Mouse (Mus musculus) embryonic stem cell, embryonic (primary cell): ENCODE measurements around the gene Map2k1.

Source experiments
- CTCF ChIA-PET, 4 experiments: fragments of 300-600 bp in 2 of 4; fragments of 350-600 bp in 2 of 4; sonication (Branson Sonifier 250); formaldehyde crosslinking; loops; one replicate each; lab custom pipeline; 2022; ENCODE audit warnings: inconsistent platforms in 2 of 4; lab: Charles Lee
- POLR2A ChIA-PET, 4 experiments: fragments of 300-600 bp in 2 of 4; fragments of 350-600 bp in 2 of 4; sonication (Branson Sonifier 250); formaldehyde crosslinking; loops; one replicate each; lab custom pipeline; 2022; ENCODE audit warnings: antibody characterized with exemption in 4 of 4, inconsistent platforms in 1 of 4; lab: Charles Lee

Map2k1 gene

DNA sequence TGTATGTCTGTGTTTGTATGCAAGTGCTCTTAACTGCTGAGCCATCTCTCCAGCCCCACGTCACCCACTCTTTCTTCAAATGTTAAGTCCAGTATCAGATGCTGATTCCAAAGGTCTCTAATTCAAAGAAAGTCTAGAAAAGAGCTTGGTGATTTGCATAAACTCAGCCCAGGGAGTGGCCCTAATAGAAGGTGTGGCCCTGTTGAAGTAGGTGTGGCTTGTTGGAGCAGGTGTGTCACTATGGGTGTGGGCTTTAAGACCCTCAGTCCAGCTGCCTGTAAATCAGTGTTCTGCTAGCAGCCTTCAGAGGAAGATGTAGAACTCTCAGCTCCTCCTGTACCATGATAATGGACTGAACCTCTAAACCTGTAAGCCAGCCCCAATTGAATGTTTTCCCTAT is 13.8 kb upstream of the Map2k1 start:
- ChIA-PET CTCF (interaction anchor here (0.5 to 3.7 kb wide), 21 partner anchors 8 to 1332 kb away, joined by 3 to 22 read pairs (median 4); partner anchors contain the start of genes Map2k1 (in 2 of the 4), Snapc5 (in 2 of the 4) and Tipin (in 1 of the 4)), POLR2A (interaction anchor here (0.5 to 7.8 kb wide), 127 partner anchors 8 to 1340 kb away, joined by 3 to 236 read pairs (median 5); partner anchors contain the start of genes Tipin (in 4 of the 4), Map2k1 (in 3 of the 4), Rpl4 (in 3 of the 4) and Snapc5 (in 3 of the 4))

DNA sequence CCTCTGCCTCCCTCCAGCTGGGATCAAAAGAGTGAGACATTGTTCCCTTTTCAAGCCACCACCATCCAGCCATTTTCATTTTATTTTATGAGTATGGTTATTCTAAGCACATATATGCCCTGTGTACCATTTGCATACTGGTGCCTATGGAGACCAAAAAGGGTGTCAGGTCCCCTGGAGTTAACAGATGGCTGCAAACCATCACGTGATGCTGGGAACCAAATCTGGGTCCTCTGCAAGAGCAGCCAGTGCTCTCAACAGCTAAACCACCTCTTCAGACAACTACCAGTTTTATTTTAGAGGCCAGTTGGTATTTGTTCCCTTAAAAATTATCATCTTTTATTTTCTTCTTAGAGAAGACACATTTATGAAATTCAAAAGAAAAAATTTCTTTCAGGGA is 11.4 kb upstream of the Map2k1 start:
- ChIA-PET CTCF (interaction anchor here in 3 of 4 experiments (0.5 to 1.7 kb wide), 4 partner anchors 10 to 858 kb away, joined by 3 to 10 read pairs (median 6); no protein-coding TSS in a partner anchor), POLR2A (interaction anchor here in 2 of 4 experiments (0.6 to 3.5 kb wide), 9 partner anchors 10 to 101 kb away, joined by 3 to 18 read pairs (median 4); partner anchors contain the start of genes Tipin (in 2 of the 2) and Map2k1 (in 1 of the 2))

DNA sequence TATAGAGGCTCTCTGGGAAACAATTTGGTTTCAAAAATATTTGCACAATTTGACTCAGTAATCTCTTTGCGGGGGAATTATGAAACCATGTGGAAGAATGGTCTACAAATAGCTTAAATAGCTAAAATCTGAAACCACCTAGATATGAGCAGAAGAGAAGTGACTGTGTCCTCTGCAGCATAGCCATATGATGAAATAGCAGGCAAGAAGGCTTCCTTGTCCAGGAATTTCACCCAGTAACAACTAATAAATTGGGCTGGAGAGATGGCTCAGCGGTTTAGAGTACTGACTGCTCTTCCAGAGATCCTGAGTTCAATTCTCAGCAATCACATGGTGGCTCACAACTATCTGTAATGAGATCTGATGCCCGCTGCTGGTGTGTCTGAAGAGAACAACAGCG is 7.6 kb upstream of the Map2k1 start:
- ChIA-PET POLR2A (interaction anchor here in 2 of 4 experiments (1.3 to 3.5 kb wide), 4 partner anchors 10 to 82 kb away, joined by 3 to 18 read pairs (median 8); partner anchors contain the start of genes Snapc5 (in 1 of the 2) and Tipin (in 1 of the 2)), CTCF (no interaction called here)

DNA sequence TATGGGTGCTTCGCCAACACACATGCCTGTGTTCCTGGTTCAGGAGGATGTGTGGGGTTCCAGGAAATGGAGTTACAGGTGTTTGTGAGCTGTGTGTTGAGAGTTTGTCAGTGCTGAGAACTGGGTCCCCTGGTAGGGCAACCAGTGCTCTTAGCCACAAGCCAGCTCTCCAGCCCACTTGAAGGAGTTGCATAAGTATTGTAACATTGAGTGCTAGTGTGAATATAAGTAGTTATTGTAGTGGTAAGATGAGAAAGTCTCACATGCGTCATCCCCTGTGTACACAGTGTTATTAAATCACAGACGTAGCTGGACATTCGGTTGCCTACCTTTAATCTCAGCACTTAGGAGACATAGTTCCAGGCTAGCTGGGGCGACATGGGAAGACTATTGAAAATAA is 6.5 kb upstream of the Map2k1 start:
- POLR2A ChIA-PET, result interaction anchor here in 3 of 4 experiments (0.7 to 2.9 kb wide), 5 partner anchors 8 to 126 kb away, joined by 3 to 28 read pairs (median 6); partner anchors contain the start of genes Tipin (in 2 of the 3) and Snapc5 (in 1 of the 3)
- CTCF ChIA-PET, result interaction anchor here in 2 of 4 experiments (0.7 to 1.3 kb wide), 2 partner anchors 41 to 121 kb away, joined by 3 read pairs; no protein-coding TSS in a partner anchor

DNA sequence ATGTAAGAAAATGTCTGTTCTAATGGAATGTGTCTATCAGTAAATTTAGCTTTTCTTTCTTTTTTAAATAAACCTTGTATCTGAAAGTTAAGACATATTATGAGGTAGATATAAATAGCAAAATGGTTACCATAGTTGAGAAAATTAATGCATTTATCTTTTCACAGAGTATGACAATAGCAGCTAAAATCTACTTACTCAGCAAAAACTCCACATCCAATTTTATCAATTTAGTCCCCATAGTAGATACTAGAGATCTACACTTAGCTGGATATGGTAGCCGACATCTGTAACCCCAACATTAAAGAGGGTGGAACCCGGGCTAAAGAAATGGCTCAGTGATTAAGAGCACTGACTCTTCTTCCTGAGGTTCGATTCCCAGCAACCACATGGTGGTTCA is 2.8 kb upstream of the Map2k1 start:
- ChIA-PET CTCF (no interaction called here), POLR2A (interaction anchor here in 2 of 4 experiments (0.5 to 10.0 kb wide), 11 partner anchors 11 to 958 kb away, joined by 3 to 116 read pairs (median 5); partner anchors contain the start of genes Rpl4 (in 1 of the 2), Snapc5 (in 1 of the 2), Tipin (in 1 of the 2) and Zwilch (in 1 of the 2))

DNA sequence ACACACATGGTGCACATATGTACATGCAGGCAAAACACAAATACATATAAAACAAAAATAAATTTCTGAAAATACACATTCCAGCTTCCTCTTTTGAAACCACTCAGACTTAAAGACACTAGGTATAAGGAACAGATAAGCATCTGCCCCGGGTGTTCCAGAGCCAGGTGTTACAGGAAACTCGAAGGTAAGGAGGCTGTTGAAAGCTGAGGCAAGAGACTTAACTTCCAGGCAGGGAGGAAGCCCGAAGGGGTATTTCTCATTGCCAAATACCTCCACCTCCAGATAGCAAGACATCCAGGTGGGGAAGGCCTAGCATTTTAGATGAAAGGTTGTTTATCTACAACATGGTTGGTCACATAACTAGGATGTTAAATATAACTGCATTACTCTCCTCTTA is 2.0 kb upstream of the Map2k1 start:
- ChIA-PET CTCF (interaction anchor here in 2 of 4 experiments (0.5 kb wide), 2 partner anchors 9 to 1626 kb away, joined by 4 to 16 read pairs; no protein-coding TSS in a partner anchor), POLR2A (interaction anchor here in 2 of 4 experiments (0.5 to 10.0 kb wide), 10 partner anchors 11 to 959 kb away, joined by 3 to 116 read pairs (median 7); partner anchors contain the start of genes Rpl4 (in 1 of the 2), Snapc5 (in 1 of the 2), Tipin (in 1 of the 2) and Zwilch (in 1 of the 2))

DNA sequence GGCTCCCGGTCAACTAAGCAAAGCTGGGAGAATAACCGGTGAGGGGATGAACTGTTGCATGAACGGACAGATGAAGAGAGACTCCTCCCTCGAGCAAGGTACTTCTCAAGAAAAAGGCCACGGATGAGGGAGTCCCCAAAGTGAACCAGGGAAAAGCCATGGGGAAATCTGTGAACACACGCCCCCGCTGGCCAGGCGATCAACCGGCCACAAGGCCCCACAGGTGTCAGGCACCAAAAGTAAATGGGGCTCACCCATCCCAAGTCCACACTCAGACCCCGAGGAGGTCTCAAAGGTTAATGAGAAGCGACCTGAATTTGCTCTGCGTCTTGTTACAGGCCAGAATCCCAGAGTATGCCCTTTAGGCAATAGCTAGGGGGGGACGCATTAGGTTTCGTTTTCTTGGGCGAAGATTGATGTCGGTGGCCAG is 825 bp downstream of the Map2k1 start:
- CTCF ChIA-PET, result interaction anchor here in 3 of 4 experiments (0.5 to 3.2 kb wide), 9 partner anchors 9 to 133 kb away, joined by 3 to 13 read pairs (median 3); partner anchors contain the start of gene Snapc5 (in 1 of the 3)
- POLR2A ChIA-PET, result interaction anchor here (0.6 to 10.0 kb wide), 56 partner anchors 8 to 136 kb away, joined by 3 to 116 read pairs (median 4); partner anchors contain the start of genes Tipin (in 4 of the 4), Snapc5 (in 3 of the 4), Rpl4 (in 2 of the 4) and Uchl4 (in 2 of the 4)

DNA sequence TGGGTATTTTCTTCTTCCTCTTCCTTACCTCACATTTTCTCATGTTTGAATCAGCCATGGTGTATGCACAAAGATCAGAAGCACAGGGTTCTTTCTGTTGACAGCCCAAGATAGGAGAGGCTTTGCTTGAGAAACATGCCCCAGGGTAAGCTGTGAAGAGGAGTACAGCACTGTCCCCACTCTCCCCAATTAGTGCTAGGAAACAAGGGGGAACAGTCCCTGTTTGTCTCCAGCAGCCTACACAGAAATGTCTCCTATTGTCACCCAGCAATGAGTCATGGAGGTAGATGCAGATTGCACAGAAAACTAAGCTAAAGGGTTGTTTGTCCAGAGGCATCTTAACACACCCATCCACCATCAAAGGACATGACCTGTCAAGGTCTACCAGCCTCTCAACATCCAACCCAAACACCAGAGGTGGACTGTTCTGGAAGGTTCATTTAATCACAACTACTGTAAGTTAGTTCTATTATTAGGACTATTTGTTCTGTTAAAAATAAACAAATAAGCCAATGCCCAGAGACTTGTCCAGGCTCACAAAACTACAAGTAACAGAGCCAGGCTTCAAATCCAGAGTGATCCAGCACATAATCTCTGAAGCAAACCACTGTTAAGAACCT is 3.2 kb downstream of the Map2k1 start:
- ChIA-PET CTCF (interaction anchor here in 2 of 4 experiments (0.5 to 1.0 kb wide), 2 partner anchors 17 kb away, joined by 3 to 9 read pairs; no protein-coding TSS in a partner anchor), POLR2A (interaction anchor here in 2 of 4 experiments (0.7 to 10.0 kb wide), 17 partner anchors 8 to 130 kb away, joined by 3 to 116 read pairs (median 5); partner anchors contain the start of genes Snapc5 (in 2 of the 2) and Tipin (in 1 of the 2))

DNA sequence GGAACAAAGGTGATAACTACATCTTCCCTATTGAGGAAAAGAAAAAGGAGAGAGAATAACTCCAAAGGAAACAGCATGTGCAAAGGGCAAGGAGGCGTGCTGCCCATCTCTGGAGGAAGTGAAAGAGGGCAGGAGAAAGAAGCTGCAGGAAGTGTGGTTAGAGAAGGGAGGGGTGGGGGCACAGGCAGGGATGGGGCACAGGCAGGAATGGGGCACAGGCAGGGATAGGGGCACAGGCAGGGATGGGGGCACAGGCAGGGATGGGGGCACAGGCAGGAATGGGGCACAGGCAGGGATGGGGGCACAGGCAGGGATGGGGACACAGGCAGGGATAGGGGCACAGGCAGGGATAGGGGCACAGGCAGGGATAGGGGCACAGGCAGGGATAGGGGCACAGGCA is 4.1 kb downstream of the Map2k1 start:
- CTCF ChIA-PET, result interaction anchor here in 2 of 4 experiments (0.5 to 1.0 kb wide), 3 partner anchors 16 to 71 kb away, joined by 3 to 9 read pairs (median 3); no protein-coding TSS in a partner anchor

DNA sequence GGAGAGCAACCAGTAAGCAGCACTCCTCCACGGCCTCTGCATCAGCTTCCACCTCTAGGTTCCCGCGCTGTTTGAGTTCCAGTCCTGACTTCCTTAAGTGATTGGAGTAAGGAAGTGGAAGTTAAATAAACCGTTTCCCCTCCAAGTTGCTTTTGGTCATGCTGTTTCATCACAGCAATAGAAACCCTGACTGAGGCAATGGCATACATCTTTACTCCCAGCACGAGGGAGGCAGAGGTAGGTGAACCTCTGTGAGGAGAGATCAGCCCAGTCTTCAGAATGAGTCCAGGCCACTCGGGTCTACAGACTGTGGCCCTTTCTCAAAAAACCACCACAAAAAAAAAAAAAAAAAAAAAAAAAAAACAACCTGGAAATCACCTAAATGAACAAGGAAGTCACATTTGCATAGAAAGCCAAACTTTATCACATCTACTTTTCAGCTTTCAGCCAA is 11.0 kb downstream of the Map2k1 start:
- CTCF ChIA-PET, result interaction anchor here in 3 of 4 experiments (0.6 to 1.3 kb wide), 6 partner anchors 9 to 536 kb away, joined by 3 to 22 read pairs (median 3); partner anchors contain the start of gene Map2k1 (in 1 of the 3)
- POLR2A ChIA-PET, result interaction anchor here (0.6 to 4.5 kb wide), 19 partner anchors 9 to 1102 kb away, joined by 3 to 21 read pairs (median 5); partner anchors contain the start of genes Snapc5 (in 2 of the 4) and Tipin (in 2 of the 4)

More for the DNA sequence above, 4.1 kb downstream of the Map2k1 start:
- POLR2A ChIA-PET, result interaction anchor here in 2 of 4 experiments (0.7 to 10.0 kb wide), 11 partner anchors 9 to 70 kb away, joined by 3 to 116 read pairs (median 6); partner anchors contain the start of gene Snapc5 (in 2 of the 2)

DNA sequence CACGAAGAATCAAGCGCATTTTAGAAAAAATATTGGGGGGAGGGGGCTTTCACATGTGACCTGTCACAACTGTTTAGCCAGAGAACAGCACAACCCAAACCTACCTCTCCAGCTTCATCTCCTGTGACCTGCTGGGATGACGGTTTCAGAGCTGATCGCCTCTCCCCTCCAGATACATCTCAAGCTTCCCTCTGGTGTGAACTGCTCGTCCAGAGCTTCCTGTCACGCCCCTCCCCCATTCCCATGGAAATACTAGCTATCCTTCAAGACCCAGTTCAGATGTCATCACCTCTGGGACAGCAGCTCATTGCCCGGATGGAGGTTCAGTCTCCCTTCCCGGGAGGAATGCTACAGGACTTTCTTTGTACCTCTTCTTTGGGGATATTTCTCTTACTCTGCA is 12.8 kb downstream of the Map2k1 start:
- POLR2A ChIA-PET, result interaction anchor here (0.7 to 2.5 kb wide), 37 partner anchors 8 to 136 kb away, joined by 3 to 30 read pairs (median 5); partner anchors contain the start of genes Snapc5 (in 4 of the 4), Map2k1 (in 2 of the 4), Tipin (in 2 of the 4) and Rpl4 (in 1 of the 4)
- CTCF ChIA-PET, result interaction anchor here in 3 of 4 experiments (0.6 to 1.2 kb wide), 9 partner anchors 11 to 283 kb away, joined by 3 to 5 read pairs (median 3); partner anchors contain the start of gene Snapc5 (in 1 of the 3)

DNA sequence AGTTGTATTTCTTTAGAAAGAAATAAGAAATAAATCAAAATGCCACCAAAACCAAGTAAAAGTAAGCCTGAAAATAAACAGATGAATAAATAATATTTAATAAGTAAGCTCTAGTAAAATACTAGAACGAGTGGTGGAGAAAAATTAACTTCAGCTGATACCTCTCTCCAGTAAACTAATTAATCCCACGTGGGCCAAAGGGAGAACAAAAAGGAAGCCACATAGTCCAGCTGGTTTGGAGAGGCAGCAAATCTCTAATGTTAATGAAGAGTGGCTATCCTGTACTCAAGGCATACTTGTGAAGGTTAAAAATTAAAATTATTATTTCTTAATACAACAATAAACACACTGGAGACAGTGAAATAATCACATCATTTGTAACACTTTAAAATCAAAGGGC is 13.3 kb downstream of the Map2k1 start:
- CTCF ChIA-PET, result interaction anchor here in 3 of 4 experiments (0.6 to 1.2 kb wide), 5 partner anchors 11 to 217 kb away, joined by 3 to 5 read pairs (median 3); no protein-coding TSS in a partner anchor

DNA sequence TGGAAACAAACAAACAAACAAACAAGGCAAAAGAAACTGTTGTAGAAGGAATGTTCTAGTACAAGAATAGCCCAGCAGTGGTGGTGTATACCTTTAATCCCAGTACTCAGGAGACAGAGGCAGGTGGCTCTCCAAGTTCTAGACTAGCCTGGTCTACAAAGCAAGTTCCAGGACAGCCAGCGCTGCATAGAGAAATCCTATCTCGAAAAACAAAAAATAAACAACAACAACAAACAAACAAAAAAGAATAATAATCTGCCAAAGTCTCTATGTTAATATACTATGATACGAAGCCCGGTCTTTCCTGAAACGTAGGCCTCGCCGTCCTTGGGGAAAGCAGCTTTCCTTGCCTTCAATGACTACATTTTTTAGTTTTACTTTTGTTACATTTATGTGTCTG is 17.4 kb downstream of the Map2k1 start:
- ChIA-PET CTCF (no interaction called here), POLR2A (no interaction called here)

More for the DNA sequence above, 13.3 kb downstream of the Map2k1 start:
- POLR2A ChIA-PET, result interaction anchor here (0.7 to 2.5 kb wide), 33 partner anchors 8 to 135 kb away, joined by 3 to 30 read pairs (median 5); partner anchors contain the start of genes Snapc5 (in 4 of the 4), Map2k1 (in 2 of the 4), Tipin (in 2 of the 4) and Rpl4 (in 1 of the 4)

DNA sequence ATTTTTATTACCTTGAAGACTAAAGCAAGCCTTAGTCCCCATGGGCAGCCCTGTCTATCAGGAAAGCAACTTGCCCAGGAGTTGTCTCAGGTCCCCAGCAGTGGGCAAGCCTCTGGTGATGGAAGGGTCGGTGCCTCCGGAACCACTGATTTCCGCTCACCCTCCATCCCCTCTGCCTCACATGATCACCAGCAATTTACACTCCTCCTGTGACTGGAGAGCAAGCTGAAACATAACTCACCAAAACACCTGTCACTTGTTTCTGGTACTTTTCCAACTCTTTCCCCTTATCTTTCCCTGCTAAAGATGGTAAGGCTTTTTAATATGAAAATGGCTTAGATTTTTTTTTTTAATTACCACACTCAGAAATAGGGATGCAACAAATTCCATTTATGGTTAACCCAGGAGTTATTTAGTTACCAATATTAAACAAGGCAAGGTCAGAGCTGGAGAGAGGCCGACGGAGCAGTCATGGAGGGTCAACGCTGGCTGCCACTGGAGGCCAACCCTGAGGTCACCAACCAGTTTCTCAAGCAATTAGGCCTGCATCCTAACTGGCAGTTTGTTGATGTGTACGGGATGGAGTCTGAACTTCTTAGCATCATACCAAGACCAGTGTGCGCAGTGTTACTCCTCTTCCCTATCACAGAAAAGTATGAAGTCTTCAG is 18.5 kb downstream of the Map2k1 start, which contains the start of gene Uchl4:
Gene Uchl4, plus strand, starts transcription at position 434 of the 668 bp plus-strand sequence.
- CTCF ChIA-PET, result interaction anchor here in 2 of 4 experiments (0.5 to 2.1 kb wide), 3 partner anchors 19 to 115 kb away, joined by 3 to 5 read pairs (median 3); partner anchors contain the start of gene Snapc5 (in 1 of the 2)
- POLR2A ChIA-PET, result interaction anchor here in 3 of 4 experiments (1.0 to 4.4 kb wide), 18 partner anchors 10 to 109 kb away, joined by 3 to 35 read pairs (median 4); partner anchors contain the start of genes Snapc5 (in 2 of the 3), Map2k1 (in 1 of the 3) and Tipin (in 1 of the 3)

DNA sequence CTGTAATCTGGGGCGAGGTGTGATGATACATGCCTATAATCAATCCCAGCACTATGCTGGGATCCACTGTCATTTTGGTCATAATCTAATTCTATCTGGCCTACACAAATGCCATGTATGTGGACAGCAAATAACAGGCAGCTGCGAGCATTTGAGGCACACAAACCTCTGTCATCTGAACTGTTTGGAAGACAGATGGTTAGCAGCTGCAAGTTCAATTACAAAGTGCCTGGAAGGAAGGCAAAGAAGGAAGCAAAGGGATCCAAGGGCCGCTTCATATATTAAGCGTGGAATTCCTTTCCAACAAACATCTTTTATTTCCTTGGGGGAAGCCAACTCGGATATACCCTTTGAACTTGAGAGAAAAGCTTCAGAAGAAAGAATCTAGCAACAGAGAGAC is 19.8 kb downstream of the Map2k1 start:
- ChIA-PET POLR2A (interaction anchor here in 3 of 4 experiments (0.6 to 4.4 kb wide), 25 partner anchors 9 to 108 kb away, joined by 3 to 35 read pairs (median 5); partner anchors contain the start of genes Snapc5 (in 2 of the 3), Map2k1 (in 1 of the 3) and Tipin (in 1 of the 3)), CTCF (interaction anchor here in 3 of 4 experiments (0.6 to 2.1 kb wide), 5 partner anchors 20 to 320 kb away, joined by 3 to 5 read pairs (median 3); partner anchors contain the start of gene Snapc5 (in 1 of the 3))
